Mouse (Mus musculus): ENCODE data around the gene Tspan4. TPM values are rescaled to one million over a fixed set of nuclear protein-coding genes. Genes with fewer than 3 reads are reported as not detected.
A peak's percentile ranks its signal among the peaks of the same experiment; 100 is the strongest.

Gene Tspan4
- polyA plus RNA-seq, 1 experiment from 2014 or later = 47.7 TPM

DNA sequence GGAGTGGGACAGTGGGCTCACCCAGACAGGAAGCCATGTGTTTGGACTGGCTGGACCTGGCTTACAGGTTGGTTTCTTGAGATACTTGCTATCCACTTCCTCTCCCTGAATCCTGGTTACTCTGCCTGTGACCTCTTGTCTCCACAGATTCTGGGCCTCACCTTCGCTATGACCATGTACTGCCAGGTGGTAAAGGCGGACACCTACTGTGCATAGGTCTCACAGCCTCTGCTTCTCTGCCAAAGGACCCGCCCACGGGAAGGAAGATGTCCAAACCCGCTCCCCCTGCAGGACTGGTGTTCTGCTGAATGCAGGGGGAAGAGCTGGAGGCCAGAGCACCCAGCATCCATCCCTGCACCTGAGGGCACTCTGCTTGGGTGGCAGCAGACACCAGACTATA lies 17.7 kb downstream of the Tspan4 start:
- Histone ChIP-seq H3K36me3 (replicated peaks) (peaks cover 36% of the 10 kb centered on the region), H3K27ac (replicated peaks) (no peak overlapping the region), H3K9ac (no peak overlapping the region), H3K4me2 (no peak overlapping the region), H3K27me3 (no peaks in the 10 kb centered on the region), H3K9me3 (replicated peaks) (no peaks in the 10 kb centered on the region), H3K4me3 (replicated peaks) (no peak overlapping the region), H3K4me1 (replicated peaks) (no peaks in the 10 kb centered on the region; the same call in 1 of the 2 replicates)
- ATAC-seq (ENCODE audit: insufficient read depth) = no peak
- 83% methylated on average over 5 of the region's 5 CpGs for WGBS (ENCODE audit: insufficient replicate concordance)

DNA sequence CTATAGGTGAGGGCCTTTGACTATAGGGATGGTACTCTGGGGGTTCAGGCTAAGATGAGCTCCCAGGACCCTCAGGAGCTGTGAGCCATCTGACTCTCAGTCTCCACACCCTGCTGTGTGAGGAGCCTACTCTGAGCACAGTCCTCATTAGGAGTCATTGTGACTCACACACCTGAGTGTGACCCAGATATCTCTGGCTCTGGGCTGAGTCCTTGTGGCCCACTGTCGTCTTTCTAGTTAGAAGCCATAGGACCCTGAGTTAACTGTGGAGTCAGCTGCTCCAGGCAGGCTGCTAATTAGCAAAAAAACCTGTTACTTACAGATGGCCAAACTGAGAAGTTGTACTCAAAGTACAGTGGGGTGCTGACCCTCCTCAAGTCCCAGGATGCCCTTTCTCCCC lies 18.7 kb downstream of the Tspan4 start:
- no peak overlapping the region for H3K4me2 ChIP-seq
- H3K4me1 ChIP-seq (replicated peaks) = no peaks in the 10 kb centered on the region; the same call in 1 of the 2 replicates
- no peak overlapping the region for H3K9ac ChIP-seq
- no peaks in the 10 kb centered on the region for H3K27me3 ChIP-seq
- ATAC-seq (ENCODE audit: insufficient read depth) = no peak
- H3K27ac ChIP-seq (replicated peaks) = no peak overlapping the region
- H3K4me3 ChIP-seq (replicated peaks) = no peak overlapping the region
- no peaks in the 10 kb centered on the region for H3K9me3 ChIP-seq (replicated peaks)
- 66% methylated on average over 1 of the region's 1 CpGs for WGBS (ENCODE audit: insufficient replicate concordance)
- peaks cover 36% of the 10 kb centered on the region for H3K36me3 ChIP-seq (replicated peaks)

DNA sequence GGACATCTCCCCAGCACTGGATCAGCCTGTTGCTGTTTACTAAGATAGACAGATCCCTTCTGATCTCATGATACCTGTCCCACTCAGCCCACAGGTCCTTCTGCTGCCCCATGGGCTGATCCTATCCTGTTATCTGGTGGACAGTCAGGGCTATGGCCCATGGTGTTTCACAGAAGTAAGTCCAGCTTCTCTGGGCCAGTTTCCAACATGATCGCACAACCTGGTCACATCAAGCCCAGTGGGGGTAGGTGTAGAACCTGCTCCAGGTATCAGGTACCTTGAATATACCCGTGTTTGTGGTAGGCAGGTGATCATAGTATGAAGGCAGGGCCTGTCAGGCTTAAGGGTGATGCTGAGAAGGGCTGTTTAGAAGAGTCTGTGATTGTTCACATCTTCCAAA lies 20.3 kb downstream of the Tspan4 start:
- ATAC-seq (ENCODE audit: insufficient read depth) = no peak
- H3K36me3 ChIP-seq (replicated peaks) = peaks cover 43% of the 10 kb centered on the region
- H3K27me3 ChIP-seq = no peaks in the 10 kb centered on the region

DNA sequence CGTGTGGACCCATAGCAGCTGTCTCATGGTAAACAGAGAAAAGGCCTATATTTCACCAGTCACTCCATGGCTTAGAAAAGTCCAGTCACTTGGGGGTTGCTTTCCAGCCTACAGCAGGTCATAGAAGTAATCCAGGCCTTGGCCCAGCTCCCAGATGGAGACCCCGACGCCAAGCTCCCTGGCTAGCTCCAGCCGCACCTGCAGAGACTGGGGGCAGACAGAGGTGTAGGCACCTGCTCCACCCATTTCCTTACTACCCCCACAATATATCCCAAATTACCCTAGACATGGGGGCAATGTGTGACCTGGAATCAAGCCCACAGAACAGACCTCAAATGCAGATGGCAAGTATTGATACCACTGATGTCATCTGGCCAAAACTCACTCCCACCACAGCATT lies 20.9 kb downstream of the Tspan4 start:
- Histone ChIP-seq H3K9me3 (replicated peaks) (no peaks in the 10 kb centered on the region), H3K4me1 (replicated peaks) (no peaks in the 10 kb centered on the region; the same call in 1 of the 2 replicates), H3K4me2 (no peak overlapping the region), H3K9ac (no peak overlapping the region), H3K4me3 (replicated peaks) (no peak overlapping the region), H3K36me3 (replicated peaks) (peaks cover 43% of the 10 kb centered on the region), H3K27ac (replicated peaks) (no peak overlapping the region), H3K27me3 (no peaks in the 10 kb centered on the region)
- ATAC-seq (ENCODE audit: insufficient read depth) = no peak
- WGBS (ENCODE audit: insufficient replicate concordance) = 73% methylated on average over 4 of the region's 4 CpGs

More for the DNA sequence above, 20.3 kb downstream of the Tspan4 start:
- no peak overlapping the region for H3K9ac ChIP-seq
- no peaks in the 10 kb centered on the region; the same call in 1 of the 2 replicates for H3K4me1 ChIP-seq (replicated peaks)
- no peak overlapping the region for H3K4me3 ChIP-seq (replicated peaks)
- no peak overlapping the region for H3K4me2 ChIP-seq
- no peaks in the 10 kb centered on the region for H3K9me3 ChIP-seq (replicated peaks)
- 68% methylated on average over 2 of the region's 2 CpGs for WGBS (ENCODE audit: insufficient replicate concordance)
- H3K27ac ChIP-seq (replicated peaks) = no peak overlapping the region

GRCm38 (mm10) chr7:141497600-141497999 lies 22.6 kb downstream of the Tspan4 start:
- peaks cover 32% of the 10 kb centered on the region for H3K36me3 ChIP-seq (replicated peaks)
- ATAC-seq (ENCODE audit: insufficient read depth) = no peak
- WGBS (ENCODE audit: insufficient replicate concordance) = 69% methylated on average over 3 of the region's 3 CpGs
- no peak overlapping the region for H3K4me2 ChIP-seq
- peaks cover 8% of the 10 kb centered on the region for H3K4me1 ChIP-seq (replicated peaks)
- no peak overlapping the region for H3K4me3 ChIP-seq (replicated peaks)
- H3K9me3 ChIP-seq (replicated peaks) = no peaks in the 10 kb centered on the region
- no peaks in the 10 kb centered on the region for H3K27me3 ChIP-seq
- H3K27ac ChIP-seq (replicated peaks) = no peak overlapping the region
- no peak overlapping the region for H3K9ac ChIP-seq

- no peaks in the 10 kb centered on the region for H3K27me3 ChIP-seq
- H3K9me3 ChIP-seq (replicated peaks) = no peaks in the 10 kb centered on the region
- no peak overlapping the region for H3K4me3 ChIP-seq (replicated peaks)
- peaks cover 19% of the 10 kb centered on the region; the same call in 1 of the 2 replicates for H3K36me3 ChIP-seq (replicated peaks)
- no peak overlapping the region for H3K4me2 ChIP-seq
- H3K4me1 ChIP-seq (replicated peaks) = peaks cover 30% of the 10 kb centered on the region
- WGBS (ENCODE audit: insufficient replicate concordance) = 73% methylated on average over 7 of the region's 7 CpGs
- ATAC-seq (ENCODE audit: insufficient read depth) = no peak
- peak overlapping the region; percentile 8; the same call in 1 of the 2 replicates for H3K27ac ChIP-seq (replicated peaks)
- no peak overlapping the region for H3K9ac ChIP-seq
These were observed 26.9 kb downstream of the Tspan4 start for GRCm38 (mm10) chr7:141501820-141502555.

DNA sequence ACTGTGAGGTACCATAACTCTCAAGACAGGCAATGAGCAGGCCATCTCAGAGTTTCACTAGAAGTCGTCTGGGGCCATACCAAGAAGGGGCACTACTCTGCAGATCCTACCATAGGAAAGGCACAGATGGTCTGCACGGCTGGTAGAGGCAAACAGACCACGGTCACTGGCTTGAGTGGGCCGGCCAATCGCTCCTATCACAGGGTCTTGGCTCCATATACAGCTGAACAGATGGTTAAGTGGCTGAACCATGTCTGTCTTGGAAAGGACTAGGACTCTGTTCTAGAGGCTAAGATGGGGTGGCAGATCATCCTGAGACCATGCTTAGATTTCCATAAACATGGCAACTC lies 27.5 kb downstream of the Tspan4 start:
- ATAC-seq (ENCODE audit: insufficient read depth) = no peak
- Histone ChIP-seq H3K4me3 (replicated peaks) (no peak overlapping the region), H3K27me3 (no peaks in the 10 kb centered on the region), H3K36me3 (replicated peaks) (peaks cover 16% of the 10 kb centered on the region; the same call in 1 of the 2 replicates), H3K9ac (no peak overlapping the region), H3K27ac (replicated peaks) (peak overlapping the region; percentile 8; the same call in 1 of the 2 replicates), H3K9me3 (replicated peaks) (no peaks in the 10 kb centered on the region), H3K4me2 (no peak overlapping the region), H3K4me1 (replicated peaks) (peaks cover 35% of the 10 kb centered on the region)
- 88% methylated on average over 5 of the region's 5 CpGs for WGBS (ENCODE audit: insufficient replicate concordance)

GRCm38 (mm10) chr7:141506278-141506677 lies 31.2 kb downstream of the Tspan4 start:
- H3K9me3 ChIP-seq (replicated peaks) = no peaks in the 10 kb centered on the region
- peak overlapping the region; percentile 77 for H3K9ac ChIP-seq
- H3K4me1 ChIP-seq (replicated peaks) = peaks cover 70% of the 10 kb centered on the region
- 46% methylated on average over 2 of the region's 2 CpGs for WGBS (ENCODE audit: insufficient replicate concordance)
- peaks cover 40% of the 10 kb centered on the region for H3K36me3 ChIP-seq (replicated peaks)
- H3K4me3 ChIP-seq (replicated peaks) = peak overlapping the region; percentile 73
- H3K27ac ChIP-seq (replicated peaks) = peak overlapping the region; percentile 90
- H3K27me3 ChIP-seq = no peaks in the 10 kb centered on the region
- H3K4me2 ChIP-seq = peak overlapping the region; percentile 77
- ATAC-seq (ENCODE audit: insufficient read depth) = peak; percentile 70

GRCm38 (mm10) chr7:141508160-141508559 lies 33.1 kb downstream of the Tspan4 start:
- Histone ChIP-seq H3K27me3 (no peaks in the 10 kb centered on the region), H3K36me3 (replicated peaks) (peaks cover 56% of the 10 kb centered on the region), H3K9me3 (replicated peaks) (no peaks in the 10 kb centered on the region), H3K4me3 (replicated peaks) (peak overlapping the region; percentile 73), H3K9ac (peak overlapping the region; percentile 77), H3K4me2 (peak overlapping the region; percentile 77), H3K27ac (replicated peaks) (peak overlapping the region; percentile 90), H3K4me1 (replicated peaks) (peaks cover 58% of the 10 kb centered on the region)
- ATAC-seq (ENCODE audit: insufficient read depth) = peak; percentile 78

GRCm38 (mm10) chr7:141510196-141510595 lies 35.2 kb downstream of the Tspan4 start:
- peaks cover 68% of the 10 kb centered on the region for H3K36me3 ChIP-seq (replicated peaks)
- no peak overlapping the region for H3K9ac ChIP-seq
- H3K4me3 ChIP-seq (replicated peaks) = no peak overlapping the region
- no peak for ATAC-seq (ENCODE audit: insufficient read depth)
- H3K4me1 ChIP-seq (replicated peaks) = peaks cover 48% of the 10 kb centered on the region
- H3K9me3 ChIP-seq (replicated peaks) = no peaks in the 10 kb centered on the region
- WGBS (ENCODE audit: insufficient replicate concordance) = 85% methylated on average over 5 of the region's 5 CpGs
- H3K27ac ChIP-seq (replicated peaks) = no peak overlapping the region
- H3K27me3 ChIP-seq = no peaks in the 10 kb centered on the region
- H3K4me2 ChIP-seq = no peak overlapping the region

DNA sequence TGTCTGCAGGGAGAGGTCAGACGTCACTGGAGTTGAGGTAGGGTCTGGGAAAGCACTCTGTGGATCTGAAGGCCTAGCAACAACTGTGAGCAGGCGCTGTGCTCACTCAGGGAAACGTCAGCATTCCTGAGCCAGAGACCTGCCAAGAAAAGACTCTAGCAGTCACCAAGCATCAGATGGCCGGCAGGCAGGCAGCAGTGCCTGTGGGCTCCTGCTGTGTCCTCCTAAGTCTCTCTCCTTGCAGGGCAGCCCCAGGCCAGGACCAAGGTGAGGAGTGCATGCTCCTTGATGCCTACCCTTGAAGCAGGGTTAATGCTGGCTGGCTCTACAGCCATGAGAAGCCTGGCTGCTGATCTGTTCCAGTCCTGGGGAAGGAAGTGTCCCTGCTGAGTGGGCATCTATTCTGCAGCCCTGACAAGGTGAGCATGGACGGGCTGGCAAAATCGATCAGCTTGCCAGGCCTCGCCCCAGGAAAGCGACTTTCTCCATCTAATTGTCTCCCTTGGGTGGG lies 35.7 kb downstream of the Tspan4 start:
- no peaks in the 10 kb centered on the region for H3K27me3 ChIP-seq
- peaks cover 73% of the 10 kb centered on the region for H3K36me3 ChIP-seq (replicated peaks)
- ATAC-seq (ENCODE audit: insufficient read depth) = no peak
- no peak overlapping the region for H3K4me3 ChIP-seq (replicated peaks)
- no peak overlapping the region for H3K4me2 ChIP-seq
- peaks cover 48% of the 10 kb centered on the region for H3K4me1 ChIP-seq (replicated peaks)
- no peak overlapping the region for H3K9ac ChIP-seq
- H3K27ac ChIP-seq (replicated peaks) = no peak overlapping the region
- no peaks in the 10 kb centered on the region for H3K9me3 ChIP-seq (replicated peaks)
- 80% methylated on average over 8 of the region's 8 CpGs for WGBS (ENCODE audit: insufficient replicate concordance)

Data from liver, embryonic 15.5 days (tissue).